Mouse (Mus musculus): ENCODE data around the gene 2410004B18Rik. TPM values are rescaled to one million over a fixed set of nuclear protein-coding genes. Genes with fewer than 3 reads are reported as not detected.
"Not testable (repeated sequence)": the region's sequence is repeated elsewhere in the genome, so short reads cannot be mapped to it uniquely, and the experiment has no call there.

Gene 2410004B18Rik
- polyA plus RNA-seq, 1 experiment from 2014 or later: 45.5 TPM

GRCm38 (mm10) chr3:145906582-145906981 is 31.2 kb upstream of the 2410004B18Rik start:
- Histone ChIP-seq H3K9me3 (replicated peaks; ENCODE audit: control insufficient read depth, low read length) (no peaks in the 10 kb centered on the region), H3K4me1 (ENCODE audit: control insufficient read depth, insufficient read depth, low read length) (peaks cover 4% of the 10 kb centered on the region), H3K36me3 (ENCODE audit: control insufficient read depth, insufficient read depth) (no peaks in the 10 kb centered on the region), H3K27me3 (ENCODE audit: control insufficient read depth, insufficient read depth, low read length) (no peaks in the 10 kb centered on the region), H3K27ac (ENCODE audit: low read length) (no peak overlapping the region), H3K9ac (ENCODE audit: low read length) (no peak overlapping the region), H3K4me2 (ENCODE audit: low read depth, low read length) (no peak overlapping the region), H3K4me3 (ENCODE audit: low read length) (no peak overlapping the region)
- WGBS: 89% methylated on average over 9 of the region's 9 CpGs
- no peak for ATAC-seq (replicated peaks; ENCODE audit: extremely low read depth, insufficient read depth, low FRiP score)

GRCm38 (mm10) chr3:145912512-145912911 is 25.3 kb upstream of the 2410004B18Rik start:
- Histone ChIP-seq H3K9ac (ENCODE audit: low read length) (no peak overlapping the region), H3K27ac (ENCODE audit: low read length) (no peak overlapping the region), H3K4me1 (ENCODE audit: control insufficient read depth, insufficient read depth, low read length) (peaks cover 4% of the 10 kb centered on the region), H3K36me3 (ENCODE audit: control insufficient read depth, insufficient read depth) (no peaks in the 10 kb centered on the region), H3K9me3 (replicated peaks; ENCODE audit: control insufficient read depth, low read length) (no peaks in the 10 kb centered on the region), H3K27me3 (ENCODE audit: control insufficient read depth, insufficient read depth, low read length) (no peaks in the 10 kb centered on the region), H3K4me2 (ENCODE audit: low read depth, low read length) (no peak overlapping the region), H3K4me3 (ENCODE audit: low read length) (no peak overlapping the region)
- ATAC-seq (replicated peaks; ENCODE audit: extremely low read depth, insufficient read depth, low FRiP score): no peak
- 87% methylated on average over 7 of the region's 7 CpGs for WGBS

- H3K4me2 ChIP-seq (ENCODE audit: low read depth, low read length): no peak overlapping the region
- no peaks in the 10 kb centered on the region for H3K27me3 ChIP-seq (ENCODE audit: control insufficient read depth, insufficient read depth, low read length)
- H3K4me1 ChIP-seq (ENCODE audit: control insufficient read depth, insufficient read depth, low read length): peaks cover 4% of the 10 kb centered on the region
- H3K4me3 ChIP-seq (ENCODE audit: low read length): no peak overlapping the region
- peaks cover 1% of the 10 kb centered on the region for H3K9me3 ChIP-seq (replicated peaks; ENCODE audit: control insufficient read depth, low read length)
- H3K9ac ChIP-seq (ENCODE audit: low read length): no peak overlapping the region
- no peaks in the 10 kb centered on the region for H3K36me3 ChIP-seq (ENCODE audit: control insufficient read depth, insufficient read depth)
- 63% methylated on average over 6 of the region's 6 CpGs for WGBS
- H3K27ac ChIP-seq (ENCODE audit: low read length): no peak overlapping the region
- ATAC-seq (replicated peaks; ENCODE audit: extremely low read depth, insufficient read depth, low FRiP score): no peak
These were observed 24.6 kb upstream of the 2410004B18Rik start for GRCm38 (mm10) chr3:145913263-145913662.

- H3K9me3 ChIP-seq (replicated peaks; ENCODE audit: control insufficient read depth, low read length); H3K9ac ChIP-seq (ENCODE audit: low read length); H3K36me3 ChIP-seq (ENCODE audit: control insufficient read depth, insufficient read depth); H3K27me3 ChIP-seq (ENCODE audit: control insufficient read depth, insufficient read depth, low read length); ATAC-seq (replicated peaks; ENCODE audit: extremely low read depth, insufficient read depth, low FRiP score); H3K4me3 ChIP-seq (ENCODE audit: low read length); H3K4me2 ChIP-seq (ENCODE audit: low read depth, low read length); H3K27ac ChIP-seq (ENCODE audit: low read length); H3K4me1 ChIP-seq (ENCODE audit: control insufficient read depth, insufficient read depth, low read length): not testable (repeated sequence)
- WGBS: 78% methylated on average over 7 of the region's 7 CpGs
These were observed 23.9 kb upstream of the 2410004B18Rik start for GRCm38 (mm10) chr3:145913942-145914341.

- no peak overlapping the region for H3K9ac ChIP-seq (ENCODE audit: low read length)
- no peaks in the 10 kb centered on the region for H3K36me3 ChIP-seq (ENCODE audit: control insufficient read depth, insufficient read depth)
- no peak overlapping the region for H3K4me3 ChIP-seq (ENCODE audit: low read length)
- H3K27me3 ChIP-seq (ENCODE audit: control insufficient read depth, insufficient read depth, low read length): no peaks in the 10 kb centered on the region
- no peak for ATAC-seq (replicated peaks; ENCODE audit: extremely low read depth, insufficient read depth, low FRiP score)
- H3K27ac ChIP-seq (ENCODE audit: low read length): no peak overlapping the region
- peaks cover 7% of the 10 kb centered on the region for H3K9me3 ChIP-seq (replicated peaks; ENCODE audit: control insufficient read depth, low read length)
- H3K4me2 ChIP-seq (ENCODE audit: low read depth, low read length): no peak overlapping the region
- H3K4me1 ChIP-seq (ENCODE audit: control insufficient read depth, insufficient read depth, low read length): peaks cover 4% of the 10 kb centered on the region
- 85% methylated on average over 5 of the region's 5 CpGs for WGBS
These were observed 21.4 kb upstream of the 2410004B18Rik start for GRCm38 (mm10) chr3:145916374-145916773.

- H3K9ac ChIP-seq (ENCODE audit: low read length): no peak overlapping the region
- H3K36me3 ChIP-seq (ENCODE audit: control insufficient read depth, insufficient read depth): no peaks in the 10 kb centered on the region
- H3K4me3 ChIP-seq (ENCODE audit: low read length): no peak overlapping the region
- no peaks in the 10 kb centered on the region for H3K27me3 ChIP-seq (ENCODE audit: control insufficient read depth, insufficient read depth, low read length)
- H3K27ac ChIP-seq (ENCODE audit: low read length): no peak overlapping the region
- peaks cover 7% of the 10 kb centered on the region for H3K9me3 ChIP-seq (replicated peaks; ENCODE audit: control insufficient read depth, low read length)
- 61% methylated on average over 4 of the region's 4 CpGs for WGBS
- no peak; the same call in 1 of the 2 replicates for ATAC-seq (replicated peaks; ENCODE audit: extremely low read depth, insufficient read depth, low FRiP score)
- H3K4me2 ChIP-seq (ENCODE audit: low read depth, low read length): no peak overlapping the region
- peaks cover 4% of the 10 kb centered on the region for H3K4me1 ChIP-seq (ENCODE audit: control insufficient read depth, insufficient read depth, low read length)
These were observed 21.0 kb upstream of the 2410004B18Rik start for GRCm38 (mm10) chr3:145916826-145917225.

- Histone ChIP-seq H3K36me3 (ENCODE audit: control insufficient read depth, insufficient read depth) (no peaks in the 10 kb centered on the region), H3K27me3 (ENCODE audit: control insufficient read depth, insufficient read depth, low read length) (no peaks in the 10 kb centered on the region), H3K27ac (ENCODE audit: low read length) (peak within 1 kb of the TSS; percentile 89), H3K4me3 (ENCODE audit: low read length) (peak within 1 kb of the TSS; percentile 56), H3K9me3 (replicated peaks; ENCODE audit: control insufficient read depth, low read length) (peaks cover 7% of the 10 kb centered on the region), H3K4me2 (ENCODE audit: low read depth, low read length) (peak within 1 kb of the TSS; percentile 78), H3K4me1 (ENCODE audit: control insufficient read depth, insufficient read depth, low read length) (peaks cover 17% of the 10 kb centered on the region), H3K9ac (ENCODE audit: low read length) (peak within 1 kb of the TSS; percentile 63)
- ATAC-seq (replicated peaks; ENCODE audit: extremely low read depth, insufficient read depth, low FRiP score): no peak
- WGBS: 29% methylated on average over 11 of the region's 11 CpGs
These were observed 15.6 kb upstream of the 2410004B18Rik start, which contains the start of gene Bcl10 for GRCm38 (mm10) chr3:145922019-145922854. TSS of gene Bcl10 (plus strand) at chr3:145922804.

- Histone ChIP-seq H3K4me1 (ENCODE audit: control insufficient read depth, insufficient read depth, low read length) (peaks cover 17% of the 10 kb centered on the region), H3K9me3 (replicated peaks; ENCODE audit: control insufficient read depth, low read length) (peaks cover 7% of the 10 kb centered on the region), H3K4me2 (ENCODE audit: low read depth, low read length) (no peak overlapping the region), H3K36me3 (ENCODE audit: control insufficient read depth, insufficient read depth) (no peaks in the 10 kb centered on the region), H3K27ac (ENCODE audit: low read length) (0 out of 2 replicates have a peak overlapping the region, but pooled peaks have one; percentile 45), H3K27me3 (ENCODE audit: control insufficient read depth, insufficient read depth, low read length) (no peaks in the 10 kb centered on the region), H3K4me3 (ENCODE audit: low read length) (no peak overlapping the region), H3K9ac (ENCODE audit: low read length) (no peak overlapping the region)
- no peak for ATAC-seq (replicated peaks; ENCODE audit: extremely low read depth, insufficient read depth, low FRiP score)
- 50% methylated on average over 3 of the region's 3 CpGs for WGBS
These were observed 14.8 kb upstream of the 2410004B18Rik start for GRCm38 (mm10) chr3:145922971-145923370.

- Histone ChIP-seq H3K4me3 (ENCODE audit: low read length) (peak overlapping the region; percentile 95), H3K27ac (ENCODE audit: low read length) (peak overlapping the region; percentile 96), H3K36me3 (ENCODE audit: control insufficient read depth, insufficient read depth) (no peaks in the 10 kb centered on the region), H3K9me3 (replicated peaks; ENCODE audit: control insufficient read depth, low read length) (no peaks in the 10 kb centered on the region; the same call in 1 of the 2 replicates), H3K4me1 (ENCODE audit: control insufficient read depth, insufficient read depth, low read length) (peaks cover 17% of the 10 kb centered on the region), H3K9ac (ENCODE audit: low read length) (peak overlapping the region; percentile 94), H3K4me2 (ENCODE audit: low read depth, low read length) (peak overlapping the region; percentile 81), H3K27me3 (ENCODE audit: control insufficient read depth, insufficient read depth, low read length) (no peaks in the 10 kb centered on the region)
- peak; percentile 100 for ATAC-seq (replicated peaks; ENCODE audit: extremely low read depth, insufficient read depth, low FRiP score)
- WGBS: under 1% methylated on average over 58 of the region's 58 CpGs
These were observed 13.8 kb upstream of the 2410004B18Rik start for GRCm38 (mm10) chr3:145923874-145924577.

Data from heart, embryonic 16.5 days (tissue).